Mouse (Mus musculus): ENCODE measurements around the gene Mllt1. TPM values are rescaled to one million over a fixed set of nuclear protein-coding genes. Genes with fewer than 3 reads are reported as not detected.

The Mllt1 gene
- 7.0 and 7.7 TPM in 2 replicates for polyA plus RNA-seq (2021; fragmentation: Nextera tagmentation)
- long read RNA-seq, experiment 1, partial matches to known transcripts = 5 of 11 reads
- long read RNA-seq, experiment 1, other reads (novel, unspliced or antisense) = 6 of 11 reads
- long read RNA-seq, experiment 2, partial matches to known transcripts = 11 of 38 reads
- long read RNA-seq, experiment 2, other reads (novel, unspliced or antisense) = 27 of 38 reads

GRCm38 (mm10) chr17:56935363-56936131 is at the start of gene Mllt1:
TSS of gene Mllt1 (minus strand) at chr17:56935415.

GRCm38 (mm10) chr17:56982013-56982412 is 46.8 kb upstream of the Mllt1 start, which contains the start of gene Acer1:
TSS of gene Acer1 (minus strand) at chr17:56982126.

GRCm38 (mm10) chr17:56874936-56875651 is 60.1 kb downstream of the Mllt1 start, which contains the start of gene 1700061G19Rik:
TSS of gene 1700061G19Rik (plus strand) at chr17:56875477.

GRCm38 (mm10) chr17:56874237-56874636 is 61.0 kb downstream of the Mllt1 start, which contains the start of gene Acsbg2:
TSS of gene Acsbg2 (minus strand) at chr17:56874447.

Other genes with a start within 250 kb of the Mllt1 start
- gene Ndufa11, start 217.6 kb downstream of the Mllt1 start, polyA plus RNA-seq (2021; fragmentation: Nextera tagmentation) = 1,051 and 1,264 TPM in 2 replicates
- 9.7 and 10.4 TPM in 2 replicates for gene Vmac, start 217.4 kb downstream of the Mllt1 start, polyA plus RNA-seq (2021; fragmentation: Nextera tagmentation)
- gene Nrtn, start 177.9 kb downstream of the Mllt1 start, polyA plus RNA-seq (2021; fragmentation: Nextera tagmentation) = 4.1 and 4.4 TPM in 2 replicates
- gene Dus3l, start 170.7 kb downstream of the Mllt1 start, polyA plus RNA-seq (2021; fragmentation: Nextera tagmentation) = 22.2 and 22.6 TPM in 2 replicates
- 0.14 TPM in 1 of 2 replicates, not detected in the other for gene Prr22, start 165.2 kb downstream of the Mllt1 start, polyA plus RNA-seq (2021; fragmentation: Nextera tagmentation)
- 1.8 and 2.1 TPM in 2 replicates for gene Rfx2, start 104.4 kb downstream of the Mllt1 start, polyA plus RNA-seq (2021; fragmentation: Nextera tagmentation)
- not detected in 2 replicates for gene Acsbg2, start 61.0 kb downstream of the Mllt1 start, polyA plus RNA-seq (2021; fragmentation: Nextera tagmentation)
- gene 1700061G19Rik, start 59.9 kb downstream of the Mllt1 start, polyA plus RNA-seq (2021; fragmentation: Nextera tagmentation) = 0.15 and 0.34 TPM in 2 replicates
- not detected in 2 replicates for gene Acer1, start 46.7 kb upstream of the Mllt1 start, polyA plus RNA-seq (2021; fragmentation: Nextera tagmentation)
- 228 and 229 TPM in 2 replicates for gene Clpp, start 54.9 kb upstream of the Mllt1 start, polyA plus RNA-seq (2021; fragmentation: Nextera tagmentation)
- 58.9 and 60.0 TPM in 2 replicates for gene Alkbh7, start 61.9 kb upstream of the Mllt1 start, polyA plus RNA-seq (2021; fragmentation: Nextera tagmentation)
- gene Pspn, start 64.6 kb upstream of the Mllt1 start, polyA plus RNA-seq (2021; fragmentation: Nextera tagmentation) = not detected in 2 replicates
- 70.4 and 72.9 TPM in 2 replicates for gene Gtf2f1, start 75.9 kb upstream of the Mllt1 start, polyA plus RNA-seq (2021; fragmentation: Nextera tagmentation)
- gene Gm17949, start 76.1 kb upstream of the Mllt1 start, polyA plus RNA-seq (2021; fragmentation: Nextera tagmentation) = 0.15 TPM in 1 of 2 replicates, not detected in the other
- 3.2 and 3.4 TPM in 2 replicates for gene Khsrp, start 96.1 kb upstream of the Mllt1 start, polyA plus RNA-seq (2021; fragmentation: Nextera tagmentation)
- gene Slc25a41, start 106.2 kb upstream of the Mllt1 start, polyA plus RNA-seq (2021; fragmentation: Nextera tagmentation) = not detected in 2 replicates
- 1.5 and 8.4 TPM in 2 replicates for gene Crb3, start 123.7 kb upstream of the Mllt1 start, polyA plus RNA-seq (2021; fragmentation: Nextera tagmentation)
- gene Slc25a23, start 124.4 kb upstream of the Mllt1 start, polyA plus RNA-seq (2021; fragmentation: Nextera tagmentation) = 37.6 and 49.0 TPM in 2 replicates
- 0.68 and 1.0 TPM in 2 replicates for gene Dennd1c, start 143.1 kb upstream of the Mllt1 start, polyA plus RNA-seq (2021; fragmentation: Nextera tagmentation)
- 597 and 759 TPM in 2 replicates for gene Tubb4a, start 152.4 kb upstream of the Mllt1 start, polyA plus RNA-seq (2021; fragmentation: Nextera tagmentation)
- 0.63 and 1.1 TPM in 2 replicates for gene Tnfsf9, start 169.9 kb upstream of the Mllt1 start, polyA plus RNA-seq (2021; fragmentation: Nextera tagmentation)
- gene Cd70, start 214.4 kb upstream of the Mllt1 start, polyA plus RNA-seq (2021; fragmentation: Nextera tagmentation) = 0.46 and 0.78 TPM in 2 replicates